Mouse (Mus musculus) thymus, postnatal 10 days (tissue): ENCODE measurements around the gene Plcb4.

Experiments used
- DNase-seq, 2 experiments: peaks; one replicate each; pipeline ENCODE4 v3.0.0; 2021; ENCODE audit warnings: low spot score in 2 of 2

The Plcb4 gene

DNA sequence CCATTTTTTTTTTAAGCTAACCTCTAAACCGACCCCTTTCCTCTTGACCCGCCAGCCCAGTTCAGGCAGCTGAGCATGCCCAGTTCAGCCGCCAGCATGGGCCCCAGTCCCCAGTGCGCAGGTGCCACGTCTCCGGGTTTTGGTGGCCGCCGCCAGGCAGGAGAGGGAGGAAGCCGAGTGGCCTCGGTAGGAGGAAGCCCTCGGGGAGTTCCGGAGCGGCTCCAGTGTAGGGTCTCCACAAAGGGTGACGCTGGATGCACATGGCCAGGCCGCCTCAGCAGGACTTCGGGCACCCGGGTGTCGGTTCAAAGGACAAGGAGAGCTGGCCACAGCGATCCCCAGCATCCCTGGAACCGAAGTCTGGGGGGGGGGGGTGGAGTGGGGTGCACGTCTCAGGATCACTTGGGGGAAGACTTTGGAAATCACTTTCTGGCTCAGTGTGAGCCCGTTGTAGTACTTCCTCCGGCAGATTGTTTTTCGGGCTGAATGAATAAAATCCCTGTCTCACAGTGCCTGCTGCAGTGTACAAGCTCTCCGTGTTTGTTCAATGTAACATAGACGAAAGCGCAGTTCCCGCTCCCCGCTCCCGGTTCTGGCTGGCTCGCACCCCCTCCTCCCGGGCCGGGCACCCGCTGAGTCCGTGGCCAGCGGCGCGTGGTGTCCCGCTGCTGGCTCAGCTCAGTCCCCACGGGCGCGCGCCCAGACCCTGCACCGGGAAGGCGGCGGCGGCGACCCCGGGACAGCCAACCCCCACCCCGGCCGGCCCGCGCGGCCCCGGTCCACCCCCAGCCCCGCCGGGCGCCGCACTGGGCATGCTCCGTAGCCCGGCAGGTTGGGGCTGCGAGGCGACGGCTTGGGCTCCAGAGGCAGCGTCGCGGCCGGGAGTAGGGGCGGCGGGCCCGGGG, at the start of gene Plcb4:
Gene Plcb4 (plus strand): TSS at position 526 of the 905 bp plus-strand sequence.
- DNase-seq = peak; percentile 81 to 82

DNA sequence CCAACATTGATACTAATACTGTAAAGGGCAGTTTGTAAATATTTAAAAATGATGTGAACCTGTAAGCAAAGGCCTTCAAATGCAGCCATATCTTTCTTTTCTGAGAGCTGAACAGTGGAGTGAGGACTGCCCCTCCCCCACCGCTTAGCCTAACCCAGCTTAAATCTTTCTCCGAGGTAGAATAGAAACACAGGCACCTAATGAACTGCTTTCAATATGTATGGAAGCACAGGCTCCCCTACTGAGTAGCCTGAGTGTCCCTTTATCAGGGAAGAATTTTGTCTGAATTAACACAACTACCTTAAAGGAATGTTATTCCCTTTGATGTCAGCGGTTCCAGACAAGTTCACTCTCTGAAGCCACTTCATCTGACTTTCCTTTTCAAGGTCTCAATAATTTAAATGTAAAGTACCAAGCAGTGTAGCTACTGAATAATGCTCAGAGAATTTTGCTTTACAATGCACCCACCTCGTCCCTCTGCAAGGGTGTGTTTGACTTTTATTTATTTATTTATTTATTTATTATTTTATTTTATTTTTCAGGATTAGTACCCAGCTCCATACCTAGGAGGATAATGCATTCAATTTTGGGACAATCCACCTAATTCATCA, 44.1 kb upstream of the Plcb4 start:
- DNase-seq = no peak

DNA sequence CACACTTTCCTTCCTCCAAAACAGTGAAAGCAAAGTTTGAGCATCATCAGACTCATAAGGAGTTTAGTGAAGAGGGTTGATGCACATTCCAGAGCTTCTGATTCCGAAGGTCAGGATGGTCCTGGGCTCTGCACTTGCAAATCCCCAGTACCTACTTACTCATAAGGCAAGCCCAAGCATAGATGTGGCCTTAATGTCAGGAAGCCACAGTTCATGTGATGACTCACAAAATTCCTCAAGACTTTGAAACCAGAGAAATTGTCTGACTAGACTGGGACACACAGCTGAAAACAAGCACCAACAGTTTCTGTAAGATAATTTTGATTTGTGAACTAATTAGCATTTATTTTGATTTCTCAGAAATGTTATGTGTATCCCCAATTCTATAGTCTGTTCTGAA, 42.7 kb upstream of the Plcb4 start:
- no peak for DNase-seq

GRCm38 (mm10) chr2:135618551-135618950, 40.3 kb upstream of the Plcb4 start:
- no peak for DNase-seq

DNA sequence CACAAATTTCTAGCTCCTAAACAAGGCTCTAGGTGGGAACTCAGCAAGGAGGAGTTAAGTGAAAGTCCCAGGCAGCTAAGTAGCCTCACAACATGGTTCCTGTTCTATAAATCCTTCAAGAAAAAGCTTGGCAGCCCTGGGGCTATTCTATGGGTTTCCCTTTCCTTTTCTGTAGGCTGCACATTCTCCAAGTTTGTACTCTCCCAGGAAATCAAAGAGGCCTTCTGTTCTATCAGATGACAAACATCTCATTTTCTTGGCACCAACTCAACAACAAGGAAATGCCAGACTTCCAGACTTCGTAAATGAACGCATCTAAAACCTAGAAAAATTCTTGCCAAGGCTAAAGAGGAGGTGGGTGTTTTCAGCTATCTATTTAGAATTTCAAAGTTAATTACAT, 38.9 kb upstream of the Plcb4 start:
- DNase-seq = no peak

GRCm38 (mm10) chr2:135627821-135628220, 31.0 kb upstream of the Plcb4 start:
- DNase-seq = no peak

DNA sequence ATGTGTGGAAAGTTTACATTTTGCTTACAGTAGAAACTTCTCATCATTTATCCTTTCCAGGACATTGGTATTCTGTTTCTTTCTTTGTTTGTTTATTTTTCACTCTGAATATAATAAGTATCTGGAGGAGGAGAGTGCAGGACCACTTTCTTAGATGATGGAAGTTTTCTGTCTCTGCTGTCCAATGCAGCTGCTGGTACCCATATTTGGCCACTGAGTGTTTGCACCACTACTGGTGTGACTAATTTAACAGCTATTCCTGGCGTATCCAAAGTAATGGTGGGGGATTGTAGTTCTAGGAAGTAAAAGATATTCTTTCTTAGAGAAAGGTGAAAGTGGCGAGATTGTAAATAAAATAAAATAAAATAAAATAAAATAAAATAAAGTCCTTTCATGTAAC, 21.6 kb upstream of the Plcb4 start:
- DNase-seq = no peak

- no peak for DNase-seq
Observed at GRCm38 (mm10) chr2:135641002-135641401, 17.8 kb upstream of the Plcb4 start.

- no peak for DNase-seq
Observed at GRCm38 (mm10) chr2:135641636-135642035, 17.2 kb upstream of the Plcb4 start.

DNA sequence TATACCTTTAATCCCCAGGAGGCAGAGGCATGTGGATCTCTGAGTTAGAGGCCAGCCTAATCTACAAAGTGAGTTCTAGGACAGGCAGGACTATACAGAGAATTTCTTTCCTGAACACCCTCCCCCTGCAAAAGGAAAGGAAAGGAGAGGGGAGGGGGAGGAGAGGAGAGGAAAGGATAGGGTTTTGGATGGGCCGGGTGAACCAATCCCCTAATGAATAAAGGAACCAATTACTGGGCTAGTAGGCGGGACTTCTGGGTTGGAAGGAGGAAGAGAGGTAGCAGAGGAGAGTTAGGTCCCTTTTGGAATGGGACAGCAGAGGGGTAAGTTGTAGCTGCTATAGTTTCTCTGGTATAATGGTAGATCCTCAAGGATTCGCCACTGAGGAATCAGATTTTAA, 12.6 kb upstream of the Plcb4 start:
- no peak for DNase-seq

GRCm38 (mm10) chr2:135646654-135647053, 12.2 kb upstream of the Plcb4 start:
- DNase-seq = no peak

DNA sequence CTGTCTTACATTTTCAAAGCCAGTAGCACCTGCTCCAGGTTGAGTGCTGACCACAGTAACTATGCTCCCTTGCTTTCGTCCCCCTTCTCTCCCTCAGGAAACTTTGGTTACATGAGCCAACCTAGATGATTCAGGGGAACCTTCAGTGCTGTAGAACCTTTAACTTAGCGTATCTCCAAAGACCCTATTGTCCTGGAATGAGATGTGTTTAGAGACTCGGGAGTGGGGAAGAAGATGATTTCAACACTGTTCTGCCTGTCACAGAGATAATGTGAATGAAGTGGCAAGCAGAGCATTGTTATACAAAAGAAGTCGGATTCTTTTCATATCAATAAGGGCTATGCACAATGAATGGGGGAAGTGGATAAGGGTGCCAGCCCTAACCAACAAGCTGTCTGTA, 10.8 kb upstream of the Plcb4 start:
- DNase-seq = no peak

GRCm38 (mm10) chr2:135650885-135651284, 7.9 kb upstream of the Plcb4 start:
- no peak for DNase-seq

DNA sequence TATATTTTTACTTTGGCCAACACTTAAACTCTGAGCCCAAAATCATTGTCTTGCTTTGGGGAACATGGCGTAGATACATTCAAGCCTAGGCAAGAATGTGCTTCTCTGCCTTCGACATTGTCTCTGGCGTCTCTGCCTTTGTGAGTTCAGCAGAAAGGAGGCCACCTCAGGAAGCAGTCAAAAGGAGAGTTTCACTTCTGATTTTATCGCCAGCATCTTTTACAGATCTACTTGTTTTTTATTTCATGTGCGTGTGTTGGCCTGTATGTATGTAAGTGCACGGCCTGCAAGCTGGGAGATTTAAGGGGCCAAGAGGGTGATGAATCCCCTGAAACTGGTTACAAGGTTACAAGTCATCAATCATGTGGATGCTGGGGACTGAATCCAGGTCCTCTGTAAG, 6.8 kb upstream of the Plcb4 start:
- DNase-seq = no peak

GRCm38 (mm10) chr2:135652451-135652850, 6.4 kb upstream of the Plcb4 start:
- DNase-seq = no peak

DNA sequence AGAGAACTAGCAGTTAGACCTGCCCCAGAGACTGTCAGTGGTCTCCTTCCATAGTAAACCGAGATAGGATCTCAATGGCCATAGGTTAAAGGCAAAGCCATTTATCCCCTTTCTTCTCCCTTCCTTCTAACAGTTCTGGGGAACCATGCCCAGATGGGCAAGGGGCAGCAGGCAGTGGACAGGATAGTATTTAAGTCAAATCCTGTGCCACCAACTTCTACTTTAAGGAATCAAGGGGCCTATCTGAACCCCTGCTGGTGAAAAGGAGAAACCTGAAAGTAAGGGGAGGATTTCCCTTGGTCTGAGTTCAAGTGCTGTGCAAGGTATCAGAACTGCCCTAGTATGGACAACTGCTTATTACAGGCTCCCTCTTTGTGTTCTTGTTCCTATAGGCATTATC, 2.9 kb upstream of the Plcb4 start:
- DNase-seq = no peak

DNA sequence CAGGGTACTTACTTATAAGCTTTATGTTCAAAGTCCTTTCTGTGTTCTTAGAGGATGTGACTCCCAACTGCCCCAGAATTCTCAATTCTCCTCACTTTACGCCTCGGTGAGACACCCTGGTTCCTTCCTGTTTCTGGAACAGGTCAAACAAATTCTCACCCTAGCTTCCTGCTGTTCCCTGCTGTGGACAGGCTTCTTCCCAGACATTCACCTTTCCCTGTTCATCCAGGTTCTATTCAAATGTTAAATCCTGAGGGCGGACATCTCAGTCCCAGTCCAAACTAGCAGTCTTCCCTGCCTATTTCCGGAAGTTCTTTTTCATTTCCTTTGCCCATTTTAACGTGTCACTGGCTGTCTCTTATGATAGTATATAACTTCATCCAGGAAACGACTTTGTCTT, 2.2 kb upstream of the Plcb4 start:
- DNase-seq = no peak

GRCm38 (mm10) chr2:135659391-135660180, 775 bp downstream of the Plcb4 start:
- DNase-seq = peak; percentile 51 to 66

DNA sequence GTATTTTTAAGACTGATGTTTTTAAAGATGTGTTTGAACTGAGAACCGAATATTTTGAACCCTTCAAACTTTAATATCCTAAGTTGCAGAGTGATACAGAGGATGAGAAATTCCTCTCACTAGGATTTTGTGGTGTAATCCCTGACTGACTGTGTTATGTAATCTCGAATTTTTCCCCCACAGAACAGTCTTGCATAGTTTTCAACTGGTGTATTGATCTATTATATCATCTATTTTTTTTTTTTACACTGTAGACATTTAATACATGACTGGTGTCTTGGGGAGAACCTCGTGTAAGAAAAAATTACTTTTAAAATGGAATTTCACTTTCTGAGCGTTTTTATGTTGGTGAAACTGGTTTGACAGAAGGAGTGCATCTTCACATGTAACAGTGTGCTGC, 2.0 kb downstream of the Plcb4 start:
- no peak for DNase-seq

DNA sequence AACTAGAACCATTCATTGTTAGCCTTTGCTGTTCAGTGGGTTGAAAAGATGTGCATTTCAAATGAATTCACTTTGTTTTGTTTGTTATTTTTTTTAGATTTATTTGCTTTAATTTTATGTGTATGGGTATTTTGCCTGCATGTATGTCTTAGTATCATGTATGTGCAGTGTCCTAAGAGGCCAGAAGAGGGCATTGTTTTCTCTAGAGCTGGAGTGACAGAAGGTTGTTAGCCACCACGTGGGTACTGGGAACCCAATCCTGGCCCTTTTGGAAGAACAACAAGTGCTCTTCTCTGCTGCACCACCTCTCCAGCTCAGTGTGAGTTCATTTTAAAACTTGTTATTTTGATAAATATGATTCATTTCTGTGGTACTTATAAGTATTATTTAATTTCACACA, 5.0 kb downstream of the Plcb4 start:
- no peak for DNase-seq

DNA sequence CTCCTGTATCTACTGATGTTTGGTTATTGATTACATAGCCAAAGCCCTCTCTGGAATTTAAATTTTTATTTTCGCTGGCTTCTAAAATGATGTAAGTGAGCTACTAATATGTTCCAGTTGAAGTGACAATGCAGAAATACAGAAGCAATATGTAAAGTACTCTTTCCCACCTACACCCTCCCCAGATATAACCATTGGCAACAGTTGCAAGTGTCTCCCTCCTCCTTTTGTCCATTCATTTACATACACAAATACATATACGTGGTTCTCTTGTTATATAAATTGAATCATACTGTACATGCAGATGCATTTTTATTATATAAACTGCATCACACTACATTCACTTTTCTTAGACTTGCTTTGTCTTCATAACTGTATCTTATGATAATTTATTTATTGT, 8.7 kb downstream of the Plcb4 start:
- DNase-seq = no peak

DNA sequence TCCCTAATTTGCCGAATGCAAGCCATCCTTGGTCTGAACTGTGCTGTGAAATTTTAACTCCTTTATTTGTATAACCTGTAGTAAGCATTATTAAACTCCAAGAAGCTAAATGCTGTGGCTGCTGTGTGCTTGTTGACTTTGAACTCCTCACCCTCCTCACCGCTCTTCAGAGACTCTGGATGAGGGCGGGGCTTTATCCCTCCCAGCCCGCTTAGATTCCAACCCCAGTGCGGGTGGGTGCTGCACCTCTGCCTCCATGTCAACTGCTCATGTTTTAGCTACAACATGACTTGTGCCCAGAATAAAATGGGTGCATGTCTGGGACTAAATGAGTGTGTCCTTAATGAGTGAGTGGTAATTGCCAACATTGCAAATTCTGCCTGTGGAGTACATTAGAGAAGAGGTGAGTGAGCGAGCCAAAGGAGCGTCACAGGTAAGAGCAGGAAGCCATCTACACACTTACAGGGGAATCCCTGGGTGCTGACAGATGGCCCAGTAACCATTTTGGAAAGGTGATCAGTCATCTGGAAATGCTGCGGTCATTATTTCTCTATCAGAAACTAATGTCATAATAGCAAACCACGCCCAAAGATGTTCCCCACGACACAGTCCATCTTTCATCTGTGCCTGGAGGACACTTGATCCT, 13.8 kb downstream of the Plcb4 start:
- DNase-seq = no peak
